Mouse (Mus musculus) lung, postnatal 10 days (tissue): Measurements from ENCODE around the gene Olfr1286.

Experiments
- DNase-seq: peaks from one replicate; pipeline ENCODE4 v3.0.0; 2021

The Olfr1286 gene

GRCm38 (mm10) chr2:111422931-111423330, at the start of gene Olfr1286:
TSS of gene Olfr1286 (minus strand) at chr2:111423115.
- DNase-seq, result no peak

- no peak for DNase-seq
Measured at GRCm38 (mm10) chr2:111448842-111449241, 25.9 kb upstream of the Olfr1286 start, which contains the start of gene Olfr1287. TSS of gene Olfr1287 (plus strand) at chr2:111449142.

- DNase-seq, result no peak
Measured at GRCm38 (mm10) chr2:111375222-111375621, 47.7 kb downstream of the Olfr1286 start, which contains the start of gene Olfr1284. TSS of gene Olfr1284 (plus strand) at chr2:111375522.
